Mouse (Mus musculus) embryonic facial prominence, embryonic 12.5 days (tissue): ENCODE data around the gene Ccnd2. TPM values are rescaled to one million over a fixed set of nuclear protein-coding genes. Genes with fewer than 3 reads are reported as not detected.

Experiments
- ATAC-seq: fragments of 200-750 bp; cut with Nextera tagmentation; 2 replicates; pipeline ENCODE4 v1.8.0; 2017; ENCODE audit not compliant: insufficient number of reproducible peaks, insufficient read depth, low FRiP score, low TSS enrichment
- H3K27ac ChIP-seq: fragments of 300-500 bp; sonication (generic); 2 replicates; pipeline ENCODE4 v1.5.1; 2016; ENCODE audit warnings: mild to moderate bottlenecking
- H3K27me3 ChIP-seq: fragments of 300-500 bp; sonication (generic); 2 replicates; pipeline ENCODE4 v1.6.1; 2016; ENCODE audit warnings: mild to moderate bottlenecking, moderate library complexity
- H3K36me3 ChIP-seq: fragments of 300-500 bp; sonication (generic); 2 replicates; pipeline ENCODE4 v1.6.1; 2016; ENCODE audit warnings: mild to moderate bottlenecking
- H3K4me1 ChIP-seq: fragments of 300-500 bp; sonication (generic); 2 replicates; pipeline ENCODE4 v1.6.1; 2016
- H3K4me2 ChIP-seq: fragments of 300-500 bp; sonication (generic); replicated peaks from 2 replicates; pipeline ENCODE4 v1.6.1; 2016; ENCODE audit warnings: mild to moderate bottlenecking, moderate library complexity
- H3K4me3 ChIP-seq: fragments of 300-500 bp; sonication (generic); 2 replicates; pipeline ENCODE4 v1.5.1; 2016; ENCODE audit warnings: mild to moderate bottlenecking
- H3K9ac ChIP-seq: fragments of 300-500 bp; sonication (generic); 2 replicates; pipeline ENCODE4 v1.6.1; 2016; ENCODE audit warnings: mild to moderate bottlenecking, moderate library complexity
- H3K9me3 ChIP-seq: fragments of 300-500 bp; sonication (generic); 2 replicates; pipeline ENCODE4 v1.6.1; 2016; ENCODE audit warnings: mild to moderate bottlenecking, moderate library complexity
- WGBS: fragments of 180-500 bp; shearing (Covaris S2); methylation state at CpG from one replicate; pipeline ENCODE4 v1.1.7; 2016; 5-methylcytosine and 5-hydroxymethylcytosine counted together
- polyA plus RNA-seq: library from polyadenylated mRNA; unstranded; fragments of >200 nt; fragmentation: Nextera tagmentation; extraction: Ambion mirVana; gene quantifications from 2 replicates; pipeline ENCODE4 v1.2.1, GENCODE M21; 2016

Gene Ccnd2
- polyA plus RNA-seq, 1 experiment from 2014 or later, result 908 TPM

GRCm38 (mm10) chr6:127155468-127155867 lies 3.5 kb upstream of the Ccnd2 start:
- H3K27me3 ChIP-seq, result no peaks in the 10 kb centered on the region
- under 1% methylated on average over 15 of the region's 15 CpGs for WGBS
- H3K4me2 ChIP-seq, result peak overlapping the region; percentile 78
- H3K27ac ChIP-seq, result peak overlapping the region; percentile 95; the same call in 1 of the 2 replicates
- peak overlapping the region; percentile 49 for H3K9ac ChIP-seq
- peaks cover 32% of the 10 kb centered on the region for H3K4me1 ChIP-seq
- H3K4me3 ChIP-seq, result peak overlapping the region; percentile 85
- no peak for ATAC-seq
- no peaks in the 10 kb centered on the region for H3K36me3 ChIP-seq
- no peaks in the 10 kb centered on the region for H3K9me3 ChIP-seq

DNA sequence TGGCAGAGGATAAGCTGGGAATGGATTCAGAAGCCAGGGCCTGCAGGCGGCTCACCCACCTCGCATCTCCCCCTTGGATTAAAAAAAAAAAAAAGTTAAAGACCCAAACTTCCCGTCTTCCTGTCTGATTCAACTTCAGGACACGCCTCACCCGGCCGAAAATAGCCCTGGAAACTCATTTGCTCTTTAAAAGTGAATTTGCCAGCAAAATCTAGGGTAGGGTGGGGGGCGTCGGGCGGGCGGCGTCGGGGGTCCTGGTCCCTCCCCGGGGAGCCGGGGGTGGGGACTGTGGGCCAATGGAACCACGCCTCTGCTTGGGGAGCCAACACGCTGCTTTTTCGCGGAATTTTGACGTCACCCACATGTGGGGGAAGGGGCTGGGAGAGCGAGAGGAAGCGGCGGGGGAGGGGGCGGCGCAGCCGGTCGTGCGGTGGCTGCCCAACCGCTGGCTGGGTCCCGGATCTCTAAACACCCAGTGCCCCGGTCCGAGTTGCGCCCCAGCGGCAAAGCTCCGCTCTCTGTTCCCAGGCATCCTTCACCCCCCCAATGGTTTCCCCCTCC lies 2.8 kb upstream of the Ccnd2 start:
- ATAC-seq, result no peak
- Histone ChIP-seq H3K9me3 (no peaks in the 10 kb centered on the region), H3K4me3 (peak overlapping the region; percentile 85), H3K27ac (peak overlapping the region; percentile 95), H3K36me3 (no peaks in the 10 kb centered on the region), H3K4me2 (peak overlapping the region; percentile 78), H3K27me3 (no peaks in the 10 kb centered on the region), H3K9ac (peak overlapping the region; percentile 49), H3K4me1 (peaks cover 32% of the 10 kb centered on the region)
- under 1% methylated on average over 29 of the region's 34 CpGs for WGBS

DNA sequence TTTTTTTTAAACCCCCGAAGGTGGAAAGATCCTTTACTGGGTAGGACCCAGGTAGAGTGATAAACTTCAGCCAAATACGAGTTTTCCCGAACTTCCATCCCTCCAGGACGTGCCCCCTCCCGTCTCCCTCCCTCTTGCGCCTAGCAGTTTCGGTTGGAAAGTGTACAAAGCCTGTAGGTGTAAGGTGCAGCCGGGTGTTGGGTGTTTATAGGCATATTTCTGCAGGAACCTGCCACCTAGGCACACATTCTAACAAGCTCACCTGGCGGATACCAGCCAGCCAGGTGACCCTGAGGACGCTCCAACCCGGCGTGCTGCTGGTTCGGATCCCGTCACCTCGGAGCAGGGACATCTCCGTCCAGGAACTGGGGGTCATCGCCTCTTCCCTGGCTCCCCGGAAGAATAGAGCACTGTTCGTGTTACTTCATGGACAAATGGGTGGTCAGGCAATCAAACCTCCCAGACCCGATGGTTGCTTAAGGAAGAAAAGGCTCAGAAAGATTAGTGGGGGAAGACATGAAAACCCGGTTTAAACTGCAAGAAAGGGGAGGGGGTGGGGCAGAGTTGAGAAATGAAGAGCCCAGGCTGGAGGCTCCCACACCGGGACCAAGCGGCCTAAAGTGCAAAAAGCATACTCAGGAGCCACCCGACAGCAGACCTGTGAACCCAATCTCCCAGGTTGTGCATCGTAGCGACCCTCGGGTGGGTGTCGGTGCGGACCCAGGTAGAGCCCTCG lies 2.1 kb upstream of the Ccnd2 start:
- Histone ChIP-seq H3K36me3 (no peaks in the 10 kb centered on the region), H3K4me2 (peak overlapping the region; percentile 78), H3K4me1 (peaks cover 32% of the 10 kb centered on the region), H3K4me3 (peak overlapping the region; percentile 85), H3K9me3 (no peaks in the 10 kb centered on the region), H3K9ac (peak overlapping the region; percentile 49), H3K27me3 (no peaks in the 10 kb centered on the region), H3K27ac (peak overlapping the region; percentile 95)
- no peak for ATAC-seq
- under 1% methylated on average over 30 of the region's 30 CpGs for WGBS

DNA sequence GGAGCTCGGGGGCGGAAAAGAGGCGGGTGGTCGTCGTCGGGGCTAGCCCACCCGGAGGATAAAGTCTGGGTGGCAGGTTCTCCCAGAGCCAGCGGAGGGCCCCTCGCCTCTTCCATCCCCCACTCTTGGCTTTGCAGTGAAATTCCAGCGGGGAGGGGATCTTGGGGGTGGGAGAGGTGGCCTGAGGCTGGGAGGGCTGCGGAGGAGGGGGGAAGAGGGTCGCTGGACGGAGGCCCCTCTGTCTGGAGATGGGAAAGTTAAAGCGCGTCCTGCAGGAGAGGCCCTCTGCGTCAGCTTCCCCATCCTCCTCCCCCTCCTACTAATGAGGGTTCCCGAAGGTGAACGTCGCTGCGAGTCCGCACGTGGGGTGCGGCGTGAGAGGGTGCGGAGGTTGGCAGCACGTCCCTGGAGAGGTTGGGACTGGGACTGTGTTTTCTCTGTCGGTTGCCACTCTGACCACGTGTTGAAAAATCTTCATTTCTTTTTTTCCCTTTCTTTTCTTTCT lies 1.4 kb upstream of the Ccnd2 start:
- ATAC-seq, result no peak
- Histone ChIP-seq H3K36me3 (no peaks in the 10 kb centered on the region), H3K4me3 (peak overlapping the region; percentile 85), H3K4me1 (peaks cover 33% of the 10 kb centered on the region), H3K27ac (peak overlapping the region; percentile 95), H3K9me3 (no peaks in the 10 kb centered on the region), H3K27me3 (no peaks in the 10 kb centered on the region), H3K9ac (peak overlapping the region; percentile 49; the same call in 1 of the 2 replicates), H3K4me2 (peak overlapping the region; percentile 78)
- 1% methylated on average over 28 of the region's 28 CpGs for WGBS

DNA sequence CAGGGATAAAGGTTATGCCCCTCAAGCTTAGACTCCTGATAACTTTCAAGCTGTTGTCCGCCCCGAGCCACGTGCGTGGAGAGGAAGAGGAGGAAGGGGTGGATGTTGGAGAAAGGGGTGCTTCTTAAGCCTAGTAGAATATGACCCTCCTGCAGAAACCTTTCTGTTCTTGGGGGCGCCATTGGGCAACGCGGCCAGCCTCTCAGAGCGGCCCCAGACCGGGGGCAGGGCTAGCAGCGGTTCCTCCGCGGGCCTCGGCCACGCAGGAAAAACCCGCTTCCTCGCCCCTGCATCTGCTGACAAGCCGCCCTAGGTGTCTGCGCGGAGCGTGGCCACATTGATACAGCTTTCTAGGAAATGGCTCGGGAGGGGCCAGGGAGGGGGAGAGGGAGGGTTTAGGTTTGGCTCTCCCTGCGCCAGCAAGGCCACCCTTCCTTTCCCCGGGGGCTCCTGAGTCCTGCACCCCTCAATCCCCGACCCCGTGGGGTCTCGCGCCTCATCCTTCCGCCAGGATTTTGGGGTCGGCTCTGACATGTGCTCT lies 358 bp downstream of the Ccnd2 start:
- peak; percentile 5; the same call in 1 of the 2 replicates for ATAC-seq

GRCm38 (mm10) chr6:127150663-127151564 lies 1.1 kb downstream of the Ccnd2 start:
- ATAC-seq, result peak; percentile 36; the same call in 1 of the 2 replicates
- H3K9me3 ChIP-seq, result no peaks in the 10 kb centered on the region
- H3K4me1 ChIP-seq, result peaks cover 48% of the 10 kb centered on the region
- under 1% methylated on average over 29 of the region's 34 CpGs for WGBS
- H3K27me3 ChIP-seq, result no peaks in the 10 kb centered on the region
- peak overlapping the region; percentile 93 for H3K9ac ChIP-seq
- H3K4me2 ChIP-seq, result peak overlapping the region; percentile 78
- peak overlapping the region; percentile 85 for H3K4me3 ChIP-seq
- peak overlapping the region; percentile 95 for H3K27ac ChIP-seq
- peaks cover 13% of the 10 kb centered on the region for H3K36me3 ChIP-seq

More for the DNA sequence above, 358 bp downstream of the Ccnd2 start:
- peaks cover 41% of the 10 kb centered on the region for H3K4me1 ChIP-seq
- peaks cover 5% of the 10 kb centered on the region; the same call in 1 of the 2 replicates for H3K36me3 ChIP-seq
- H3K27me3 ChIP-seq, result no peaks in the 10 kb centered on the region
- peak overlapping the region; percentile 95 for H3K27ac ChIP-seq
- under 1% methylated on average over 29 of the region's 29 CpGs for whole genome bisulfite sequencing
- peak overlapping the region; percentile 85 for H3K4me3 ChIP-seq
- H3K4me2 ChIP-seq, result peak overlapping the region; percentile 78
- no peaks in the 10 kb centered on the region for H3K9me3 ChIP-seq
- peak overlapping the region; percentile 50 for H3K9ac ChIP-seq

DNA sequence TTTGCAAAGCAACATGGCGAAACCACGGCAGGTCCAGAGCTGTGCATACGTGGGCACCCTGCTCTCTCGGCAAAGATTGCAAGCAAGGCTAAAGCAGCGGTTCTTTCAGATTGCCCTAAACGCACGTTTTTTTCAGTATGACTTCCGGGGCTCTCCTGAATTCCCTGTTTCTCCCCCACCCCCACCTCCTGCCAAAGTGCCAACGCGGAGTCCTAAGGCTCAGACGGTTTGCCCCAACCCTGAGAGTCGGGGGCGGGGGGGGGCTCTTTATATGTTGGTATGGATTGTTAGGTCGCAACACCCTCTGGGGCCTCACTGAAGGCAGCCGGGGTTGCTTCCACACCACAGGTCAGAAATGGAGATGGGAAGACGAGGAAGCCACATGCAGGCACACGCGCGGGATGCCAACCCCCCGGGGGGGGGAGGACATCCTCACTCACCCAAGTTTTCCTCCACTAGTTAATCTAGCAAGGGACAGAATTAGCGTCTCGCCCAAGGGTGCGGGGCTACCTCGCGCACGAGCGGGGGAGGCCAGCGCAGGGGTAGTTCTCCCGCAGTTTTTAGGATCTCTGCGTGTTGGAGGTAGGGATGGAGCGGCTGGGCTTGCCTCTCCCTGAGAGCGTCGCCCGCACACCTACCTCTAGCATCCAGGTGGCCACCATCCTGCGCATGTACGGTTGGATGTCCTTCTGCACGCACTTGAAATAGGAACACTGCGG lies 1.9 kb downstream of the Ccnd2 start:
- peak overlapping the region; percentile 93 for H3K9ac ChIP-seq
- no peak for ATAC-seq
- no peaks in the 10 kb centered on the region for H3K27me3 ChIP-seq
- peak overlapping the region; percentile 85 for H3K4me3 ChIP-seq
- WGBS, result under 1% methylated on average over 38 of the region's 38 CpGs
- peak overlapping the region; percentile 78 for H3K4me2 ChIP-seq
- H3K27ac ChIP-seq, result peak overlapping the region; percentile 95
- peaks cover 18% of the 10 kb centered on the region for H3K36me3 ChIP-seq
- no peaks in the 10 kb centered on the region for H3K9me3 ChIP-seq
- peaks cover 45% of the 10 kb centered on the region for H3K4me1 ChIP-seq

DNA sequence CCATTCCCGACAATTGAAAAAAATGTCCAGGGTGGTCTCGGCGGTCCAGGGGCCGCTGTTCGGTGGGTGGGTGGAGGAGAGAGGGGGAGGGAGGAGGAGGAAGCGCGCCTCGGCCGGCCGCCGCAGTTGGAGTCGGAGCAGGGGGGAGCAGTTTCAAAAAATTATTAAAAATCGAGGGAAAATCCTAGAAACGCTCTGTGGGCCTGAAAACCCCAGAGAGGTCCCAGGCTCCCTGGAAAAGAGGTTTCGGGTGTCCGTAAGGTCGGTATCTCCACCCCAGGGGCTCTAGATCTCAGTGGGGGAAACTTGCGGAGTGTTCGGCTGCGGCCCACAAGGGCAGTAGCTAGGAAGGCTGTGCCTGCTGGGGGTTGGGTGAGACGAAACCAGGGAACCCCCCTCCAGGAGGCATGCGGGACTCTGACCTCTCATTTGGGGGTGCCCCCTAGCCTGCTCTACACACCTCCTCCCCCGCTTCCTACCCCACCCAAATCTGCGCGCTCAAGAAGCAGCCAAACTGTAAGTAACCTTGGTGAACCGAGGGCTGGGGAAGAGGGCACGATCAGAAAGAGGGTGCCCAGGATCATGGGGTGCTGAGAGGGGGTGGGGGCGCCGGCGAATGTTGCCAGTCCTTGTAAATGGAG lies 2.6 kb downstream of the Ccnd2 start:
- Histone ChIP-seq H3K27ac (peak overlapping the region; percentile 95), H3K4me1 (peaks cover 45% of the 10 kb centered on the region), H3K9ac (peak overlapping the region; percentile 93), H3K9me3 (no peaks in the 10 kb centered on the region), H3K36me3 (peaks cover 24% of the 10 kb centered on the region), H3K4me3 (peak overlapping the region; percentile 85), H3K27me3 (no peaks in the 10 kb centered on the region), H3K4me2 (peak overlapping the region; percentile 78)
- no peak for ATAC-seq
- WGBS, result under 1% methylated on average over 30 of the region's 30 CpGs

DNA sequence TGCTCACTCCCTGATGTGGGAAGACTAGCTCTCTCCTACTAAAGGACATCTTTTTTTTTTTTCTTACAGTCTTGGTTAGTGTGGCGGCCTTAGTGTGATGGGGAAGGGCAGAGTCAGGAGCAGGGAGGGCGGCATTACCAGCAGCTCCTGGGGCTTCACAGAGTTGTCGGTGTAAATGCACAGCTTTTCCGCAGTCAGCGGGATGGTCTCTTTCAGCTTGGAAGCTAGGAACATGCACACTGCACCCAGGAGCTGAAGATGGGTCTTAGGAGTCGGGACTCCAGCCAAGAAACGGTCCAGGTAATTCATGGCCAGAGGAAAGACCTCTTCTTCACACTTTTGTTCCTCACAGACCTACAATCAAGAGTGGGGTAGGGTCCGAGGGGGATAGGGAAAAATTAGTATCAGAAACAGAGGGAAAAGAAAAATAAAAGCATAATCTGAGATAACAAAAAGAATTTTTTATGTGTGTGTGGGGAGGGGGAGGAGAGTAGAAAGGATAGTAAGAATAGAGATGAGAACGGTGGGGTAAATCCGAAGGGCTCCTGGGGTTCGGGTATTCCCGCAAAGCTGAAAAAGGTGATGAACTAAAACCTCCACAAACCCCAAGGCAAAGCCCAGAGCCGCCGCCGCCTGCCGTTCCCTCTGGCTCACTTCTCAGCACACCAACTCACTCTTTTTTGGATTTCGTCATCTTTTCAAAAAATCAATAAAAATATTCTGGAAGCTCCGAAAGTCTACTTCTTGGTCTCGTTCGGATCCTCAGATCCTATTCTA lies 3.3 kb downstream of the Ccnd2 start:
- Histone ChIP-seq H3K36me3 (peaks cover 28% of the 10 kb centered on the region), H3K9ac (peak overlapping the region; percentile 93), H3K27ac (peak overlapping the region; percentile 95), H3K4me1 (peaks cover 45% of the 10 kb centered on the region), H3K4me3 (peak overlapping the region; percentile 85), H3K4me2 (peak overlapping the region; percentile 78), H3K27me3 (no peaks in the 10 kb centered on the region), H3K9me3 (no peaks in the 10 kb centered on the region)
- ATAC-seq, result no peak
- 3% methylated on average over 20 of the region's 20 CpGs for WGBS

GRCm38 (mm10) chr6:127147665-127148064 lies 4.3 kb downstream of the Ccnd2 start:
- Histone ChIP-seq H3K4me2 (peak overlapping the region; percentile 78), H3K36me3 (peaks cover 31% of the 10 kb centered on the region), H3K9ac (no peak overlapping the region), H3K4me1 (peaks cover 46% of the 10 kb centered on the region), H3K4me3 (peak overlapping the region; percentile 85; the same call in 1 of the 2 replicates), H3K27ac (0 out of 2 replicates have a peak overlapping the region, but pooled peaks have one; percentile 95), H3K9me3 (no peaks in the 10 kb centered on the region), H3K27me3 (no peaks in the 10 kb centered on the region)
- ATAC-seq, result no peak
- WGBS, result 0% methylated on average over 4 of the region's 4 CpGs
